Mouse (Mus musculus): ENCODE measurements around the gene Asb15. TPM values are rescaled to one million over a fixed set of nuclear protein-coding genes. Genes with fewer than 3 reads are reported as not detected.

Asb15 gene
- total and polyA plus RNA-seq, 2 experiments from 2014 or later: 0.24 to 0.31 TPM

DNA sequence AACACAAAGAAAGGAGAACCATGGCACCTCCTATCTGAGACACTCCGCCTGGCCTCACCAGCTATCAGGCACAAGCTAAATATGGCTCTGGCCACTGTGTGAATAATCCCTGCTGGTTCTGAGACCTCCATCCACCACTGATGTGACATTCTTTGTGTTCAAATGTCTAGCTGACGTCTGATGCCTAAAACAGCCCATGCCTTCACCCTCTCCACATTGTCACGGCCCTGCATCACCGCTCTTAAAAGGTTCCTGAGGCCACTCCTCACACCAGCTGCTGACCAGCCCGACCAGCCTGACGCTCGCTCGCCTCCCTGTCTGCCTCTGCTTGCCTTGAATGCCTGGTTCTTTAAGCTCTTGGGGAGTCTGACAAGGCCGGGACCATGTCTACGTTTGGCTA, 69.6 kb downstream of the Asb15 start, which contains the start of gene Lmod2:
Gene Lmod2 (plus strand): TSS at position 263 of the 400 bp plus-strand sequence.
- Histone ChIP-seq H3K27me3 (ENCODE audit: insufficient read depth, low read length) (no peaks in the 10 kb centered on the region), H3K9me3 (ENCODE audit: low read length) (no peaks in the 10 kb centered on the region), H3K9ac (replicated peaks; ENCODE audit: low read length) (no peak within 1 kb of the TSS), H3K27ac (no peak within 1 kb of the TSS), H3K4me3 (ENCODE audit: low read length) (no peak within 1 kb of the TSS), H3K4me1 (ENCODE audit: insufficient read depth, low read length) (no peaks in the 10 kb centered on the region), H3K36me3 (ENCODE audit: insufficient read depth, low read length) (no peaks in the 10 kb centered on the region), H3K4me2 (ENCODE audit: low read depth, low read length) (no peak within 1 kb of the TSS)
- no peak for TF ChIP-seq CTCF (IDR thresholded peaks at IDR 0.05; ENCODE audit: low read depth)
- ATAC-seq (no peak), DNase-seq (ENCODE audit: low spot score) (no peak)
- WGBS: 57% methylated on average over 10 of the region's 10 CpGs

DNA sequence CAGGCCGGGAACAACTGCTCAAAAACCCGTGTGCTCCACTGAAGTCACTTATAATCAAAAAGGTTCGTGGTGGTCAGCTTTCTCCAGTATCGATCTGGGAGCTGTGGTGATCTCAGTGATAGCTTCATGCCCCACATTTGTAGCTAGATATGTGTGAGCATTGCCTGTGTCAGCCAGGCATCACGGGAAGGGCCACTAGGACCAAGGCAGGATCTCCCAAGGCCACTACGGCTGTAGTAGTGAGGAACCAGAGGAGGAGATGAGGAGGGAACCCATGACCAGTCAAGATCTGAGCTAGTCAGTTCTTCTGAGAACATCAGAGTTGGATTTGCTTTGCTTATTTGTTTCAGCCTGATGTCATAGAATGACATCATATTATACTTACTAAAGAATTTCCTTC, 71.2 kb downstream of the Asb15 start:
- no peak overlapping the region for H3K4me3 ChIP-seq (ENCODE audit: low read length)
- H3K4me2 ChIP-seq (ENCODE audit: low read depth, low read length): no peak overlapping the region
- 92% methylated on average over 6 of the region's 6 CpGs for WGBS
- H3K9me3 ChIP-seq (ENCODE audit: low read length): no peaks in the 10 kb centered on the region
- no peaks in the 10 kb centered on the region for H3K36me3 ChIP-seq (ENCODE audit: insufficient read depth, low read length)
- no peak overlapping the region for H3K27ac ChIP-seq
- no peak overlapping the region for H3K9ac ChIP-seq (replicated peaks; ENCODE audit: low read length)
- no peak for DNase-seq (ENCODE audit: low spot score)
- TF ChIP-seq CTCF (IDR thresholded peaks at IDR 0.05; ENCODE audit: low read depth): no peak
- H3K4me1 ChIP-seq (ENCODE audit: insufficient read depth, low read length): no peaks in the 10 kb centered on the region
- ATAC-seq: no peak
- H3K27me3 ChIP-seq (ENCODE audit: insufficient read depth, low read length): no peaks in the 10 kb centered on the region

DNA sequence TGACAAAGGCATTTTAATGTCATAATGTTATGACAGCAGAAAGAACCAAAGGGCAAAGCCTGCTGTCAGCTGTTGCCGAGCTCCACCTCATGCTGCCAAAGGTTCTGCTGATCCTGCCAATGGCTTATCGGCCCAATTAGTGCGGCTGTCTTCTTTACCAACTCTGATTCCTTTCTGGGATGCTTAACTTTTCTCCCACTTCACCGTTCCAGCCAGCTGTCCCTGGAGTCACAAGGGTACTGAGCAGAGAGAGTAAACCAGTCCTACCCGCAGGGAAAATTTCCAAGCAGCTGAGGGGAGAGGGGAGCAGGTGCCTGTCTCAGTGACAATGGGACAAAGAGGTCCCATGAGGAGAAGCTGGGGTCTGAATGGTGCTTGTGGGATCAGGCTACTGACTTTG, 71.7 kb downstream of the Asb15 start:
- DNase-seq (ENCODE audit: low spot score) (no peak), ATAC-seq (no peak)
- Histone ChIP-seq H3K9me3 (ENCODE audit: low read length) (no peaks in the 10 kb centered on the region), H3K4me1 (ENCODE audit: insufficient read depth, low read length) (no peaks in the 10 kb centered on the region), H3K4me3 (ENCODE audit: low read length) (no peak overlapping the region), H3K27ac (no peak overlapping the region), H3K4me2 (ENCODE audit: low read depth, low read length) (no peak overlapping the region), H3K27me3 (ENCODE audit: insufficient read depth, low read length) (no peaks in the 10 kb centered on the region), H3K9ac (replicated peaks; ENCODE audit: low read length) (no peak overlapping the region), H3K36me3 (ENCODE audit: insufficient read depth, low read length) (no peaks in the 10 kb centered on the region)
- no peak for TF ChIP-seq CTCF (IDR thresholded peaks at IDR 0.05; ENCODE audit: low read depth)
- WGBS: 62% methylated on average over 5 of the region's 5 CpGs

DNA sequence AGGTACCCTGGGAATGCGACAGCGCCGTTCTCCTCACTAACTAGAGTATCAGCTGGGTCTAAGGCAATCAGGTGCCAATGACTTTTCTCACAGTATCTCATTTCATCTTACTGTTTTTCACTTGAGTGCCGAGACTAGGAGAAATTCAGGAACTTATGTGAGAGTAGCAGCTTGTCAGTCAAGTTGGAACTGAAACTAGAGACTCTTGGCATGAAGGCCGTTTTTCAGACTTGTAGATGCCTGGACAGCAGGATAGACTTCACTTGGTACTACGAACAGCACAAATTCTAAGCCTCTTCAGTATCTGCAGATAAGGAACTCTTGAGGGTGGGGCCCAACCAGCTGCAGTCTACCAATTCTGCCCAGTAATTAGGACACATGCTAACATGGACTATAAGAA, 72.2 kb downstream of the Asb15 start:
- Histone ChIP-seq H3K4me3 (ENCODE audit: low read length) (no peak overlapping the region), H3K4me1 (ENCODE audit: insufficient read depth, low read length) (no peaks in the 10 kb centered on the region), H3K27ac (no peak overlapping the region), H3K4me2 (ENCODE audit: low read depth, low read length) (no peak overlapping the region), H3K36me3 (ENCODE audit: insufficient read depth, low read length) (no peaks in the 10 kb centered on the region), H3K27me3 (ENCODE audit: insufficient read depth, low read length) (no peaks in the 10 kb centered on the region), H3K9me3 (ENCODE audit: low read length) (no peaks in the 10 kb centered on the region), H3K9ac (replicated peaks; ENCODE audit: low read length) (no peak overlapping the region)
- WGBS: 86% methylated on average over 6 of the region's 6 CpGs
- ATAC-seq: no peak
- no peak for DNase-seq (ENCODE audit: low spot score)
- TF ChIP-seq CTCF (IDR thresholded peaks at IDR 0.05; ENCODE audit: low read depth): no peak

DNA sequence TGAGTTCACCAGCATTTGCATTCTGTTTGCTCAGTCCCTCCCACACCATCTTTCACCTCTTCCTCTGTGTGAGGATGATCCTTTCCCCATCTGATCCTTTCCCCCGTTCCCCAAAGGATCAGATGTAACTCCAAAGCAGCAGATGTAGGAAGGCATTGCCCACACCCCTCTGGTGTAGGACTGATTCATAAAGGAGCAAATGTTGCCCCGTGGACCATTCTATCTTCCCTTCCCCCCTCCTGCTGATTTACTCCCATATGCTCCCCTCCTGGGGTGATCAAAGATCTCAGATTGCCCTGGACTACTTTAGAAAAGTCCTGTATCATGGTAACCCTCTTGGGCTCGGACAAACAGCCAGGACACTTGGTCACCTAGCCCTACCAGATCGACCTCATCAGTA, 72.8 kb downstream of the Asb15 start:
- no peaks in the 10 kb centered on the region for H3K9me3 ChIP-seq (ENCODE audit: low read length)
- WGBS: 68% methylated on average over 4 of the region's 4 CpGs
- H3K4me2 ChIP-seq (ENCODE audit: low read depth, low read length): no peak overlapping the region
- no peaks in the 10 kb centered on the region for H3K27me3 ChIP-seq (ENCODE audit: insufficient read depth, low read length)
- no peaks in the 10 kb centered on the region for H3K4me1 ChIP-seq (ENCODE audit: insufficient read depth, low read length)
- H3K27ac ChIP-seq: no peak overlapping the region
- H3K36me3 ChIP-seq (ENCODE audit: insufficient read depth, low read length): no peaks in the 10 kb centered on the region
- ATAC-seq (no peak), DNase-seq (ENCODE audit: low spot score) (no peak)
- H3K4me3 ChIP-seq (ENCODE audit: low read length): no peak overlapping the region
- no peak for TF ChIP-seq CTCF (IDR thresholded peaks at IDR 0.05; ENCODE audit: low read depth)
- H3K9ac ChIP-seq (replicated peaks; ENCODE audit: low read length): no peak overlapping the region

DNA sequence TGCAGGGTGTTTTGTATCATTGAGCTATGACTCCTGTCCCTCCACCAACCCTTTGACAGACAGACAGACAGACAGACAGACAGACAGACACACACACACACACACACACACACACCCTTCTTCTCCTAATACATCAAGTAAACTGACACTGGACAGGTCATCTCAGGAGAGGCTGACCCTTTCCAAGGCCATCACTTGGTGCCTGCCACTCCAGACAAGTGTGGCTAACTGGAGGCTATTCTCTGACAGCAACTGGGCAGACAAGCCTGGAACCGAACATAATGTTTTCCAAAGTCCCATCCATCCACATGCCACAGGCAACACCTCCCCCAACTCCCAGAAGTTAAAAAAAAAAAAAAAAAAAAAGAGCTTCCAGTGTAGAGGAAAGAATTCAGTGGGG, 73.7 kb downstream of the Asb15 start:
- 34% methylated on average over 1 of the region's 1 CpGs for WGBS
- DNase-seq (ENCODE audit: low spot score): no peak

DNA sequence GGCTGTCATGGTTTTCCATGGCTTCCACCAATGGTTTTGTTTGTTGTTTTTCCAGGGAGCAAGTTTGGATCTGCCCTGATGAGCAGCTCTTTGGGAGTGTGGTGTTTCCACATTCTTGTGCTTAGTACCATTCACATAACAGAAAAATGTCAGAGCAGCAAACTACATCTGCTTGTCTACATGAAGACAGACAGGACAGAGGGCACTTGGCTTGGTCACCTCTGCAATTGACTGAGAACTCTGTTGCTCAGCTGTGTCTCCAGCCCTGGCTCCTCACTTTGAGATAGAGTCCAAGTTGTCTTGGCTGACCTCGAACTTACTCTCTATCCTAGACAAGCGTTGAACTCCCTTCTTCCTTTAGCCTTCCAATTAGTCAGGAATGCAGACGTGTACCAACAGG, 74.4 kb downstream of the Asb15 start:
- Histone ChIP-seq H3K36me3 (ENCODE audit: insufficient read depth, low read length) (no peaks in the 10 kb centered on the region), H3K27me3 (ENCODE audit: insufficient read depth, low read length) (no peaks in the 10 kb centered on the region), H3K4me2 (ENCODE audit: low read depth, low read length) (no peak overlapping the region), H3K4me3 (ENCODE audit: low read length) (no peak overlapping the region), H3K27ac (no peak overlapping the region), H3K4me1 (ENCODE audit: insufficient read depth, low read length) (no peaks in the 10 kb centered on the region), H3K9ac (replicated peaks; ENCODE audit: low read length) (no peak overlapping the region), H3K9me3 (ENCODE audit: low read length) (no peaks in the 10 kb centered on the region)
- WGBS: 79% methylated on average over 3 of the region's 3 CpGs
- TF ChIP-seq CTCF (IDR thresholded peaks at IDR 0.05; ENCODE audit: low read depth): no peak
- DNase-seq (ENCODE audit: low spot score): no peak
- no peak for ATAC-seq

More for the DNA sequence above, 73.7 kb downstream of the Asb15 start:
- Histone ChIP-seq H3K36me3 (ENCODE audit: insufficient read depth, low read length) (no peaks in the 10 kb centered on the region), H3K27me3 (ENCODE audit: insufficient read depth, low read length) (no peaks in the 10 kb centered on the region), H3K9me3 (ENCODE audit: low read length) (no peaks in the 10 kb centered on the region), H3K4me1 (ENCODE audit: insufficient read depth, low read length) (no peaks in the 10 kb centered on the region), H3K27ac (no peak overlapping the region), H3K4me3 (ENCODE audit: low read length) (no peak overlapping the region), H3K9ac (replicated peaks; ENCODE audit: low read length) (no peak overlapping the region), H3K4me2 (ENCODE audit: low read depth, low read length) (no peak overlapping the region)
- no peak for TF ChIP-seq CTCF (IDR thresholded peaks at IDR 0.05; ENCODE audit: low read depth)
- ATAC-seq: no peak

Measured in hindbrain, postnatal 0 days (tissue).